Mouse (Mus musculus): ENCODE results near the gene Axin2. TPM values are rescaled to one million over a fixed set of nuclear protein-coding genes. Genes with fewer than 3 reads are reported as not detected.

Axin2 gene
- polyA plus RNA-seq, 1 experiment = 2.5 TPM

DNA sequence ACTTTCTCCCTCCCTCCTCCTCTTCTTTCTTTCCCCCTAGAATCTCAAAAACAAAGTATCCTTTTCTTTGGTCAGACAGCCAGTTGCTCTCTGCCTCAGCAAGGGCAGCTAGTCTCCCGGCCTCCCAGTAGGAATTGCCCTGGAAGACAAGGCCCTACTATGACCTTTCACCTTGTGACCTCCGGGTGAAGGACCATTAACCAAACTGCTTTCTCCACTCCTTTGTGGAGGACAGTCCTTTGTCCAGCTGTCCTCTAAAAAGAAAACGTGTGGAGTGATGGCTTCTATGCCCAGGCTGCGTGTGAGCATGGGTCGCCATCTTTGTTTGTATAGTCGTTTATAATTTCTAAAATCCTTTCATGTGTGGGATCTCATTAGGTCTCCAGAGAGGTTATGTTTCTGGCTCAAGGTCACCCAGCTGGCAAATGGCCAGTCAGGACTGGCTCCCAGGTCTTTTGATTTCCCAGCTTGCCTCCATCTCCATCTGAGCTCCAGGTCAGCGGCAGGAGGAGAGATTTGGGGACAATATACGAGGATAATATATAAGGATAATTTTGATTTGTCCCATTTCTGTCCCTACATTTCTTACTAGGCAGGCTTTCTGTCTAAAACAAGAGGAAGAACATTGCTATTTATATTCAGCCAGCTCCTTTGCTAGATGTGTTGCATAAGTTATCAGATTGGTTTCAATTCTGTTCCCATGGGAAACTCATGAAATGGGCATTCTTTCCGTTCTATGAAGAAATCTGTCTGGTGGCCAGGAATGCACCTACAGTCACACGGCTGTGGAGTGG, 75.2 kb downstream of the Axin2 start:
- TF ChIP-seq CTCF (IDR thresholded peaks at IDR 0.05; ENCODE audit: control insufficient read depth, insufficient read depth, low read length) (no peak), POLR2A (IDR thresholded peaks at IDR 0.05; ENCODE audit: borderline replicate concordance, control insufficient read depth, low read depth, low read length) (no peak)
- WGBS = 80% methylated on average over 10 of the region's 10 CpGs
- H3K27ac ChIP-seq (ENCODE audit: control insufficient read depth, insufficient read depth, low read depth, low read length, poor library complexity) = no peak overlapping the region
- no peak overlapping the region for H3K4me3 ChIP-seq (replicated peaks; ENCODE audit: control insufficient read depth, low read depth, low read length)
- no peaks in the 10 kb centered on the region for H3K4me1 ChIP-seq (ENCODE audit: control insufficient read depth, insufficient read depth, low read length)

DNA sequence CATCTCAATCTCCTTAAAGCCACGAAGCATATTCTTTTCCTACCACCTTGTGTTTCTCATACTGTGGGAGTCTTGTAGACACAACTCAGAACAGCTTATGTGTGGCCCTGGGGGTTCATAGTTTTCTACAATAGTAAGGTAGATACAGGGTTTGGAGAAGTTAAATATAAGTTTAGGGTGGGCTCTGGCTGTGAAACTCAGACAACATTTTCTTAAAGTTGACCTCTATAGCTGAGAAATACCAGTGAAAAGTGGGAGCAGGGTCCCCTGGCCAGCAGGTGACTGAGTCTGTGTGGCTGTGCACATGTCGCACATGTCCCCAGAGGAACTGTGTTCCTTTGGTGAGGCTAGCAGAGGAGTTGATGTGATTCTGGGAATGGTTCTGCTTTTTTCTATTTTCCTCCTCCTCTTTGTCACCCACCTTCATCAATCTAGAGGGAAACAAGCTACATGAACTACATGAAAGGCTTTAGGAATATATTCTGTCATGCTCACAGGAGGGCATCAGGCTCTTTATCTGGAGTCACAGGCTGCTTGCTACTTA, 75.9 kb downstream of the Axin2 start:
- no peak overlapping the region for H3K4me3 ChIP-seq (replicated peaks; ENCODE audit: control insufficient read depth, low read depth, low read length)
- H3K4me1 ChIP-seq (ENCODE audit: control insufficient read depth, insufficient read depth, low read length) = no peaks in the 10 kb centered on the region
- TF ChIP-seq CTCF (IDR thresholded peaks at IDR 0.05; ENCODE audit: control insufficient read depth, insufficient read depth, low read length) (no peak), POLR2A (IDR thresholded peaks at IDR 0.05; ENCODE audit: borderline replicate concordance, control insufficient read depth, low read depth, low read length) (no peak)
- no peak overlapping the region for H3K27ac ChIP-seq (ENCODE audit: control insufficient read depth, insufficient read depth, low read depth, low read length, poor library complexity)
- 74% methylated on average over 2 of the region's 2 CpGs for WGBS

DNA sequence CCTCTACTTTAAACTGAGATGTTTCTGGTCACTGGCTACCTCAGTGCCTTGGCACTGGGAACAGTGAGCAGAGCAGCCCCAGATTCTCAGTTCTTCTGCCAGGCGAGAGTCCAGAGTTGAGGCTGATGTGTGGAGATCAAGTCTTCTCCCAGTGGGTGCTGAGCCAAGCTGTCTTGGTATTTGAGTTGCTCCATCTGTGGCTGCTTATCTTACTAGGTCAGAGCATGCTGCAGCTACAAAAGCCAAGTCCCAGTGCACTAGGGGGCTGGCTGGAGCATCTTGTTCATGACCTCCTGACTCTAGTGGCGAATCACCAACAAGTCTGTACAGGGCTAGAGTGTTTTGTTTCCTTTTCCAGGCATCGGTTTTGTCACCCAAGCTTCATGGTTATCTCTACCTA, 77.7 kb downstream of the Axin2 start:
- no peak overlapping the region for H3K4me3 ChIP-seq (replicated peaks; ENCODE audit: control insufficient read depth, low read depth, low read length)
- TF ChIP-seq POLR2A (IDR thresholded peaks at IDR 0.05; ENCODE audit: borderline replicate concordance, control insufficient read depth, low read depth, low read length) (no peak), CTCF (IDR thresholded peaks at IDR 0.05; ENCODE audit: control insufficient read depth, insufficient read depth, low read length) (no peak)
- H3K4me1 ChIP-seq (ENCODE audit: control insufficient read depth, insufficient read depth, low read length) = no peaks in the 10 kb centered on the region
- H3K27ac ChIP-seq (ENCODE audit: control insufficient read depth, insufficient read depth, low read depth, low read length, poor library complexity) = no peak overlapping the region
- 70% methylated on average over 3 of the region's 3 CpGs for WGBS

Other genes with a start within 250 kb of the Axin2 start
- gene E030025P04Rik, start 224.0 kb downstream of the Axin2 start, polyA plus RNA-seq (2011; ENCODE audit: insufficient read depth, insufficient read length, low replicate concordance, missing spikeins) = not detected in 2 replicates

Data from bone marrow, adult 2 months (tissue).